Mouse (Mus musculus) gastrocnemius, adult 8-10 months (tissue): ENCODE measurements around the gene Mgat3. TPM values are rescaled to one million over a fixed set of nuclear protein-coding genes. Genes with fewer than 3 reads are reported as not detected.

Source experiments
- DNase-seq, 2 experiments: peaks; one replicate each; pipeline ENCODE4 v3.0.0; 2022; ENCODE audit warnings: low spot score in 2 of 2
- total RNA-seq, 4 experiments: library from RNA; stranded (reverse); gene quantifications; 2 replicates each; pipeline ENCODE4 v1.2.4; 2022

Gene Mgat3
- 1 to 10 TPM in 1 of 4 experiments, under 1 TPM in 3; 0.29 to 1.1 (median 0.75) TPM for total RNA-seq

DNA sequence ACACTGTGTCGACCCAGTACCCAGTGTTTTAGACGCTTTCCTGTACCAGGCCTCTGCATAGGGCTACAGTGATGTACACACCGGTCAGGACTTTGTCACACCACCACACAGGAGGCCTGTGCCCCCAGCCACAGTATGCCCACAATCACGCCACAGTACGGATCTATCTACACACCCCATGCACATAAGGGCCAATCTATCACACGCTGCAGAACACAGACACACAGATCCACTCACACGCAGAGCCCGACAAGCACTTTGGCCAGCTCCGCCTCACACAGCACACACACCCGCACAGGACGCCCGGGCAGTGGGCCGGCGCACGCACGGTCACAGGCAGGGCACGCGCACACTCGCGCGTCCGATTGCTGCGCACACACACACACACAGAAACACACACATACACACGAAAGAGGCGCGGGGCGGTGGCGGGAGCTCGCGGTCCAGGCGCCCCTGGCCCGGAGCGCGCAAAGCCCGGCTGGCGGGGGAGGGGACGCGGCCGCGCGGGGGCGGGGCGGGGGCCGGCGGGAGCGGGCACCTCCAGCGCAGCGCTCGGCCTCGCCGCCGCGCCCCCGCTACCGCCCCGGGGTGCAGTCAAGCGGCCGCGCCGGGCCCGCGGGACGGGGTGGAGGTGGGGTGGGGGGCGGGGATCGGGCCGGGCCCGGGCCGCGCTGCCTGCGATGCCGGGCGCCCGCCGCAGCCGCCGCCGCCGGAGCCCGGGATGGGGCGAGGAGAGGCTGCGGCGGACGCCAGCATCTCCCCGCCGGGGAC is at the start of gene Mgat3:
Gene Mgat3, plus strand, starts transcription at position 721 of the 771 bp plus-strand sequence.
- DNase-seq, result no peak

DNA sequence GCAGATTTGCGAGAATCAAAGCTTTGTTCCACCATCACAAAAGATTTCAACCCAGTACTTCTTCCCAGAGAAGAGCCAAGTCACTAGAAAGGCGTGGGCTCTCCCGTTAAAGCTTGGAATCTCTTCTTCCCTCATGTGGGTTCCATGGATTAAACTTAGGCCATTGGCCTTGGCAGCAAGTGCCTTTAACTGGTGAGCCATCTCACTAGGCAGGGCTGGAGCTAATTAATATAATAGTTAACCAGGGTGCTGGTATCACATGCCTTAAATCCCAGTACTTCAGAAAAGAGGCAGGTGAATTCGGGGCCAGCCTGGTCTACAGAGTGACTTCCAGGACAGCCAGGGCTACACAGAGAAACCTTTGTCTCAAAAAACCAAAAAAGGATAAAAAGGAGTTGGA is 48.9 kb upstream of the Mgat3 start:
- DNase-seq, result no peak

DNA sequence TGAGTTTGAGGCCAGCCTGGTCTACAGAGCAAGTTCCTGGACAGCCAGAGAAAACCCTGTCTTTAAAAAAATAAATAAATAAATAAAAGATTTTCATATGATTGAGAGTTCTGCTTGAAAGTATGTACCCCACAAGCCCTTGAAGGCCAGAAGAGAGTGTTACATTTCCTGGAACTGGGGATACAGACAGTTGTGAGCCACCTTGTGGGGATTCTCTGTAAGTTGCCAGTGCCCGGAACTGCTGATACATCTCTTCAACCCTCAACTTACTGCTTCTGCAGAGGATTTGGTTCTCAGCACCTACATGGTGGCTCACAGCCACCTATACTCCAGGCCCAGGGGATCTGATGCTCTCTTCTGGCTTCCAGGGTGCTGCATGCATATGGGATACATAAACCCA is 46.3 kb upstream of the Mgat3 start:
- DNase-seq, result no peak

DNA sequence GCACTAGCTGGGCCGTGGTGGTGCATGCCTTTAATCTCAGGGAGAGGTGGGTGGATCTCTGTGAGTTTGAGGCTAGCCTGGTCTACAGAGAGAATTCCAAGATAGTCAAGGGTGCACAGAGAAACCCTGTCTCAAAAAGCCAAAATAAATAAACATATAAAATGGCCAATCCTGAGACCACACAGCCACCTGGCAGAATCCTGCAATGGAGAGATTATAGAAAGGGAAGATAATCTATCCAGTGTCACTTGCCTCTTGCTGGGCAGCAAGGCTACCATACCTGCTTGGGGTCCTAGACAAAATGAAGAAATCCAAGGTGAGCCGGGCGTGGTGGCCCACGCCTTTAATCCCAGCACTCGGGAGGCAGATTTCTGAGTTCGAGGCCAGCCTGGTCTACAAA is 43.5 kb upstream of the Mgat3 start:
- no peak for DNase-seq

DNA sequence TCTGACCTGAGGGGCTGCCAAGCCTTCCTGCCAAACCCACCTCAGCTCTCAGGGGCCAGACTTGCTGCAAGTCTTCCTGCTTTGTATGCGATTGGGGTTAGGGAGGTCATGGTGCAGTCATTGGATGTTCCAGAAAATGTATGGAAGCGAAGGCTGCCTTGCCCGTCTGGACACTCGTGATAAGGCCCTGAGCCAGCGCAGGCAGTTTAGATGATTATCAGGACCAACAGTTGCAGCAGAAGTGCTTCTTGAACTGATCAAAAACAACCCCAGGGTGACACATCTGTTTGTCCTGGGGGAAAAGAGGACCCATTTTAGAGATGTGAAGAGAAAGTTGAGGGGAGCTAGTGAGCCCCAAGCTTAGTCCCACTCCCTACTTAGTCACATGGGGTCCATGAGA is 42.8 kb upstream of the Mgat3 start:
- DNase-seq, result no peak

DNA sequence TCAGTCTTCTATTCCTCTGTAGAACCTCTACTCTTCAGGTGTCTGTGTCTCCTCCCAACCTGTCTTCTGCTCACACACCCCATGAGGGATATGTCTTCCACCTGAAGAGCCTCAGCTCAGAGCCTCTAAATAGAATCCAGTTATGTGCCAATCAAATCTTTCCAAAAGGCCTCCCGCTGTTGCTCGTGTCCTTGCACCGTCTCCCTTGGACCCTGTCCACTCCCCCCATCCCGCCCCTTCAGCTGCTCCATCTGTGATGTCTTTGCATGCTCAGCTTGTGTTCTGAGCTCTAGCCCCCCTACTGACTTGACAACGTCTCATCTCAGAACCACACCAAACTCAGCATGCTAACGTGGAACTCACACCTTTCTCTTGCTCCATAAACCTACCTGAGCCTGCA is 42.1 kb upstream of the Mgat3 start:
- DNase-seq, result no peak

DNA sequence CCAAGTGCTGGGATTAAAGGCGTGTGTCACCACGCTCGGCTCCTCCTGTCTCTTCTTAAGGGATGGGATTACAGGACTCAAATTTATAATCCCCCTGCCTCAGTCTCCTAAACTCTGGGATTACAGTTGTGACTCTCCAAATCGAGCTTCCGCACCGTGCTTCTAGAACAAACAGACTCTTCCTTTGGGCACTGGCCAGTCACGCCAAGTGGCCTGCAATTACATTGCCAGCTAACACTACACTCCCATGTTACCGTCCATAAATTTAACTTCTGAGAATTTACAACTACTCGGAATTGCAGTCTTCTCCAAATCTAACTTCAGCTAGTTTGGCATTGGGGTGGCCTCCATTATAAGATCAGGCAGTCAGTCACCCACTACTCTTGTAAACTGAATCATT is 41.1 kb upstream of the Mgat3 start:
- no peak for DNase-seq

DNA sequence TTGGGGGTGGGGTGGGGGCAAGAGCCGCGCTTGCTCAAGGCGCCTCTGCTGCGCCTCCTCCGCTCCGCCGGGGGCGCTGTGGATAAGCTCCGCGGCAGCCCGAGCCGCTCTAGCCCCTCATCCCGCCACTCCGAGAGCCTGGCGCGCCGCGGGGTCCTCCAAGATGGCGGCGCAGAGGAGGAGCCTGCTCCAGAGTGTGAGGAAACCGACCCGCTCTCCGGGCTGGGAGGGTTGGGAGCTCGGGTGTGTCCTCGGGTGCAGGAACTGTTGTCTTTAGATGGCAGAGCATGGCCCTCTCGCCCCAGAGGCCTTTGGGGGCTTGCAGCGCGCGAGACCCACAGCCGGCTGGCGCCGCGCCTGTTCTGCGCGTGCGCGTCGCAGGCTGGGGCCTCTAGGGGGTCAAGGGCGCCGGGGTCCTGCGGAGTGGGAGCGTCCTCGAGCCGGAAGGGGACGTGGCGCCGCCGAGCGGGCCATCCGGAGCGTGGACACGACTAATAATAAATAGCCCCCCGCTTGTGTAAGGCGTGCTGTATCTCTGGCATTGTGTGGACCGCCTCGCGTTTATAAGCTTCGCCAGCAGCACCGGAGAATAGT is 40.4 kb upstream of the Mgat3 start, which contains the start of gene Tab1:
Gene Tab1, plus strand, starts transcription at position 135 of the 594 bp plus-strand sequence.
- DNase-seq, result peak; percentile 83 to 89

DNA sequence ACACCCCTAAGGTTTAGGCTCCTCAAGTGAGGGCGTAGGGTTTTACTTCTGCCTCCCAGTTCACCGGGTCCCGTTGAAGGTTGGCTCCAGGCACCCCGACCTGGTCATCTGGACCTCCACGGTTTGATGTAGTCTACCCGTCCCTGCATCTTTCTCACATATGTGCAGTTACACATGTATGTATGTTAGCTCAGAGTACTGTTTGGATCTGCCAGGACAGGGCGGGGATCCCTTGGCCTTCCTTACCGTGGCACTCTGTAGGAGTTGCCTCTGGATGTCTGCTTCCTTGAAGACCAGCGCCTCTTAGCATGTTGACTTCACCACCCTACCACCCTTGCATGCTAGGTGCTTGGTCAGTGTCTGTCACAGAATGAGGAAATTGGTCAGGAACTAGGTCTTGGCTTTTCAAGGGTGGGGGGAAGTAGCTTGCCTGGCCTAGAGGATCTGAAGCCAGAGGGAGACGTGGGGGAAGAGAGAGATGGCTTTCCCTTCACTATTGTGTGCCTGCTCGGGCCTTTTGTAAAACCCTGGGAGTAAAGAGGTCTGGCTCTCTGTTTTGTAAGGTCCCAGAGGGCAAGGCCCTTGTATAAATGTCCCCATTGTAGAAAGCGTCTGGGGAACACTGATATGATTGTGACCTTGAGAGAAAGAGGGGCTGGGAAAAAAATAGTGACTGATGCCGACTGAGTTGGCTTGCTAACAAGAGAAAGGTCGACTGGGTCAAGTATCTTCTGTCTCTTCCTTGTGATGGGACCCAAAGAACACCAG is 39.7 kb upstream of the Mgat3 start:
- peak in 1 of 2 experiments; percentile 11 for DNase-seq

DNA sequence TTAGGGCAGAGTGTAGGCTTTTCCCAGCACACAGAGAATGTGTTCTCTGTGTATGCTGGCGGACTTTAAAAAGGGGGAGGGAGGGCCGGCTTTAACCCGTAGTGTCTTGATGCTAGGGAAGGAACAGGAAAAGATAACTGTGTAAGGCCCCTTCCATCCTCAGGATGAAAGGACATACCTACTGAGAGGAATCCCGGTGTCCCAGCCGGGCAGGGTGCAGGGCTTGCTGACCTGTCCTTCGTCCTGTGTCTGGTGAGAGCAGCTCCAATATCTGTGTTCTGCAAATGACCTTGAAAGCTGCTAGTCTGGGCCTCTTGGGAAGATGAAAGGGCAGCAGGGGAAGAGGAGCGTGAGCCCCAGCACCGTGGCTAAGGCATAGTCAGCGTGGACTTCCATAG is 39.1 kb upstream of the Mgat3 start:
- DNase-seq, result no peak

DNA sequence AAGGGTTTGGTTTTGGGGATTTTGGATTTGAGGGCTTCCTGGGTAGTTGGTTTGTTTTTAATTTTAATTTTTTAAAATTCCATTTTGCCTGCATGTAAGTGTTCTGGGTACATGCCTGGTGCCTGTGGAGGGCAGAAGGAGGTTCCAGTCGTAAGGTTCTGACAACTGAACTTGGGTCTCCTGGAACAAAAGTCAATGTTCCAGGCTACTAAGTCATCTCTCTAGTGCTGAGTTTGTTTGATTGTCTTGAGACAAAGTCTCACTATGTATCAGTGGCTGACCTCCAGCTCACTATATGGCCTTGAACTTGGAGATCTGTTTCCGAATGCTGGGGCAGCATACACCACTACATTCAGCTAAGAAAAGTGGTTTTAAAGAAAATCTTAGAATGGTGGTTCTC is 38.0 kb upstream of the Mgat3 start:
- DNase-seq, result no peak

DNA sequence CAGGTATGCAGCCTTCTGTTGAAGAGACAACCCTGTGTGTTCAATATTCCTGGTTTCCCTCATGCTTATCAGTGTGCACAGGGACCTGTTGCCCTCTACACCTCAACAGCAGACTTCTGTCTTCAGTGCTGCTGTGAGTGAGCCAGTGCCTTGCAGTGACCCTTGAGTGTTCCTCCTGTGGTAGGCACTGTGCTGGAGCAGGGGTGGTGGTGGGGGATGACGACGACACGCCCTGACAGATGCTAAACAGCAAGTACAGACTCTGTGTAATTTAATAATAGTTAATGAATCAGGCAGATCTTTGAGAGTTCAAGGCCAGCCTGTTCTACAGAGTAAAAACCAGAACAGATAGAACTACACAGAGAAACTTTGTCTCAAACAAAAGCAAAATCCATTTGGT is 36.9 kb upstream of the Mgat3 start:
- DNase-seq, result no peak

DNA sequence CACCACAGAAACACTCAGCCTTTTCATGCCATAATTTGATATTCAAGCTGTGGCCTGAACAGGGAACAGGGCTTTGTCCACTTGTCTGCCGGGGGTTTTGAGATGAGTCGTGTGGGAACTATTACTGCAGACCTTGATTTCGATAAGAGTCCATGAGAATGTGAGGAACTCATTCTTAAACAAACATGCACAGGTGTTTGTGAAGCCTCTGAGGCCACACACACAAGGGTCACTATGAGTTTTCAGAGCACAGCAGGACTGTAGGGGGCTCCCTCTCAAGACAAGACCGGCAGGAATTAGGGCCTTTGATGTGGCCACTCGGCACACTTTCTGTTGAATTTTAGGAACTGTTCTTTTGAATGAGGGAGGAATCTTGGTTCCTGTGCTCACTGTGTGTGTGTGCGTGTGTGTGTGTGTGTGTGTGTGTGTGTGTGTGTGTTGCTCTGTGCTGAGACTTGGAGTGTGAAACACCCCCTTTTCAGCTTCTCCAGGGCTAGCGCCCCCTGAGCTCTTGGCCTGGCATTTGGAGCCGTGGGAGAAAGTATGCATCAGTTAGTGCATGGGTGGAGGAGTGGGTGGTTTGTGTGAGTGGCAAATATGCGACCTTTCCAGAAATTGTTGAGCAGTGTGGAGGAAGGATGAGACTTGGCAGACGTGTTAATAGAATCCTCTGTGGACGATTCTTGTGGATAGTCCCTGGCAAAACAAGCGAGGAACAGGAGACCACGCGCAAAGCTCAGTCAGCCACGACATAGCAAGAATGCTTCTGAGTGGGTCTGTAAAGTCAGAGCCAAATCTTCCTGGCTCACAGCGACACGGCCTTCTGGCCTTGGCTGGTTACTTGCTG is 35.4 kb upstream of the Mgat3 start:
- no peak for DNase-seq

DNA sequence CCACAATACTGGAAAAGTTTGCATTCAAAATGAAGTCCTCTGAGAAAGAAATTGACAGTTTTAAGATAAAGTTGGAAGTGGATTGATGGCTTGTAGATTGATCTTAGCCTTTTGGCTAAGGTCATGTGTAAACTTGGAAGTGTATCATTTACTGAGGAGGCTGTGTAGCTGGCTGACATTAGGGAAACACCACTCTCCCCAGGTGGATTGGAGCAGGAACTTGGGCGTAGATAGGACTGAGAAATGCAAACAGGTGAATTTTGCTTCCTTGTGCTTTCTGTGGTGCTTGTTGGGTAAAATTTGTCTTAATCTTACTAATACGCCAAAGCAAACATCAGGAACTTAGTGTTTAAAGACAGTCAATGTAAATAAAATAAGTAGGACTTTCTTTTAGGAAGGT is 33.2 kb upstream of the Mgat3 start:
- DNase-seq, result no peak

DNA sequence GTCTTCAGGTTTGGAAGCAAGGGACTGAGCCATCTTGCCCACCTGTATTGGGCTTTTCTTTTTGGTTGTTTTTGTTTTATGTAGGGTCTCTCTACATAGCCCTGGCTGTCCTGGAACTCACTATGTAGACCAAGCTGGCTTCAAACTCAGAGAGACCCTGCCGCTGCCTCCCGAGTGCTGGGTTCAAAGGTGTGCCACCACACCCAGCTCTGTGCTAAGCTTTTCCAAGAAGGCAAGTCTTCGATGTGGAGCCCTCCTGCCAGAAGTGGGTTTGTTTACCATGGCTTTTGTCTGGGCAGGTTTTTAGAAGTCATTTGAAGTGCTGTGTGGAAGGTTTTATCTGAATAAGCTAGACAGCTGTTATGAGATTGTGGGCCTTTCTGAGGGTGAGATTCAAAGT is 32.6 kb upstream of the Mgat3 start:
- no peak for DNase-seq

DNA sequence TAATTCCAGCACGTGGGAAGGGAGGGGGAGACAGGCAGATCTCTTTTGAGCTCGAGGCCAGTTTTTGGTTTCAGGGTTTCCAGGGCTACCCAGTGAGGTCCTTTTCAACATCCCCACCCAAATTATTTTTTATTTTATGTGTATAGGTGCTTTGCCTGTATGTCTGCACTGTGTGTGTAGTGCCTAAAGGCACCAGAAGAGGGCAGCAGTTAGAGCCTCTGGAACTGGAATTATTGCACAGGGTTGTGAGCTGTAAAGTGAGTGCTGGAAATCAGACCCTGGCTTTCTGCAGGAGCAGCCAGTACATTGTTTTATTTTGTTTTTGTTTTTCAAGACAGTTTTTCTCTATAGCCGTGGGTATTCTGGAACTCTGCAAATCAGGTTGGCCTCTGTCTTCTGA is 31.4 kb upstream of the Mgat3 start:
- no peak for DNase-seq

DNA sequence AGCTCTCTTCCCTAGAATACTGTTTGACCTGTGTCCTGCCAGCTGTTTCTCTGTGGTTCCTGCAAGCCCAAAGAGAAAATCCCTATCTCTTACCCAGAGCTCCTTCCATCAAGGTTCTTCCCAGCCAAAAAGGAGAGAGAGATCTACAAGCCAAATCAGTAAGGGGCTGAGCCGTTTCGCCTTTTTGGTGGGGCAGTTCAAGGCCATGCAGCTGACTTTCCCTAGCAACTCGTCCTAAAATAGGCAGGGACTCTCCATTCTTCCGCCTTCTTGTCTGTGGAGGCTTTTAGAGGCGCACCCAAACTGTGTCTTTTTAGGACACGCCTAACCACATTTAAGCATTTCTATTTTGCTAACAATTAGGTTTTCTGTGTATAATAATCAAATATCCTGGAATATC is 29.8 kb upstream of the Mgat3 start:
- DNase-seq, result no peak

DNA sequence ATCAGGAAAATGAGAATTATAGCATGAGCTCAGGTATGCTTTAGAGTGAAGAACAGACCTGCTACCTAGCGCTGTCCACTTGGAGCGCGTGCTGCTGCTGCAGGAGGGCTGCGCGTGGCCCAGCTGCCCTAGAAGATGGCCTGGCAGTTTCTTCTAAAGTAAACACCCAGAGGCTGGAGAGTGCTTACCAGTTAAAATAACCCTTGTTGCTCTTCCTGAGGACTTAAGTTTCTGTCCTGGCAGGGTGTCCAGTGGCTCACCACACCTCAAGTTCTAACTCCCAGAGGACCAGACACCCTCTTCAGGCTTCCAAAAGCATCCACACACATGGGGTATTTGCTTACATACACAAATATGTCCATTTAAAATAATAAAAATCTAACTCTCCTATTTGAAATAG is 28.1 kb upstream of the Mgat3 start:
- peak in 1 of 2 experiments; percentile 37 for DNase-seq

DNA sequence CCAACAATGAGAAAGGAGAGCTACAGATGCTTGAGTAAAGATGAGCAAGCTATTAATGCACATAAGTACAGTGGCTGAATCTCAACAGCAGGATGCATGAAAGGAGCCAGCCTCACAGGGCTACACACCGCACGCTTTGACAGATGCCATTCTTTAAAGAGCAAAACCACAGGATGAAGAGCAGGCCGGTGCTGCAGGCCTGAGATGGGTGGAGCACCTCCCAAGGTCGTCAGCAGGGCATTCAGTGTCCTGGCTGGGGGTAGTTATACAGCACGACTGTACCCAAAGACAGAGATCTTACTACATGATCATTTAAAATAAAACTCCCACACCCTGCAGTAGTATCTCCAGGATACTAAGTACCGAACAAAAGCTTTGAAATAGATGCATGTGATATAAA is 27.4 kb upstream of the Mgat3 start:
- no peak for DNase-seq

DNA sequence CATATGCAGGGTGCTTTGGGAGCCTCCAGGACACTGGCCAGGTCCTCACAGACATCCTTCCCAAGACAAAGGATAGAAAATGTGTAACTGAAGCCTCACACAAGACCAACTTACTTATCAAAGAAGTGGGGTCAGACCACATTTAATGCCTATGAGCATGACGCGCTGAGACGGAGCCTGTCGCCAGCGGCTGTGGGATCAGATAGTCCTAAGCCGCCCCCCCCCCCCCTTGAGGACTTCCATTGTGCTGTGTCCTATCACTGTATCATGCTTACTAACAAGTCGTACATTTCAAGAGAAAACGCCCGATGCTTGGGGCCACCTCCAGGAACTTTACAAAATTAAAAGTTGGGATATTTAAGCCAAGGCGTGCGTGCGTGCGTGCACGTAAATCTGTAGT is 26.4 kb upstream of the Mgat3 start:
- DNase-seq, result no peak

DNA sequence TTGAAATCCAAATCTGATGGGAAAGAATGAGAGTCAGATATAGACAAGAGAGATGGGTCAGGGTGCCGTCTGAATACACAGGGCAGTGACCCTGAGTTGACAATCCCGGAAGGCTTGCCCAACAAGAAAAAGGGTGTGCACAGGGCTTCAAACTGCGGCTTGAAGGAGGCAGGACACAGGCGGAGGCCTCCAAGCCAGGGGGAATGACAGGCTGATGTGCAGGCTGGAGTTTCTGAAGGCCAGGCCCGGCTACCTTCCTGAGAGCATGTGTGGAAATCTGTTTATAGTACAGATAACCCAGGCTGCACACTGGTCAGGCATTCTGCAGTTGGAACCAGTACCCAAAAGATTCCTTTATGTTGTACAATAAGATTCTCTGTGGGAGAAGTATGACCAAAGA is 26.0 kb upstream of the Mgat3 start:
- no peak for DNase-seq

DNA sequence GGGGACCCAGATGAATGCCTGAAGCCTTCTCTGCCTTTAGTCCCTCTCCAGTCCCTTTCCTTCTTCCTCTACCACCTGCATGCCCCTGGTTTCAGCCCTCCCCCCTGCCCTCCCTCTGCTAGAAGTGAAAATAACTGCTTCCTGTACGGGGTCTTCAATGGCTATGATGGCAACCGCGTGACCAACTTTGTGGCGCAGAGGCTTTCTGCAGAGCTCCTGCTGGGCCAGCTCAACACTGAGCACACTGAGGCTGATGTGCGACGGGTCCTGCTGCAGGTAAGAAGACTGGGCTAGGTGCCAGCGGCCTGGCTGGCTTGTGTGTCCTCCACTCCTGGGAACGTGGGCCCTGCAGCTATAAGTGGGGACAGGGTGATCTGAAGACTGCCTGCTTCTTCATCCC is 25.0 kb upstream of the Mgat3 start:
- DNase-seq, result no peak
